Mouse (Mus musculus) stomach, embryonic 14.5 days (tissue): Measurements from ENCODE around the gene Cfl1. TPM values are rescaled to one million over a fixed set of nuclear protein-coding genes. Genes with fewer than 3 reads are reported as not detected.

ENCODE experiments used
- ATAC-seq: fragments of 200-750 bp; cut with Nextera tagmentation; 2 replicates; pipeline ENCODE4 v1.8.0; 2017; ENCODE audit warnings: low read depth, moderate TSS enrichment; ENCODE audit not compliant: insufficient number of reproducible peaks, insufficient read depth, low FRiP score
- H3K27ac ChIP-seq: fragments of 300-500 bp; sonication (generic); 2 replicates; pipeline ENCODE4 v1.5.1; 2014; ENCODE audit warnings: mild to moderate bottlenecking, low read length, moderate library complexity, mixed read lengths
- H3K27me3 ChIP-seq: fragments of 300-500 bp; sonication (generic); 2 replicates; pipeline ENCODE4 v1.6.1; 2014; ENCODE audit warnings: low read length, control low read depth, mixed read lengths; ENCODE audit not compliant: control insufficient read depth, insufficient read depth
- H3K36me3 ChIP-seq: fragments of 300-500 bp; sonication (generic); 2 replicates; pipeline ENCODE4 v1.6.1; 2014; ENCODE audit warnings: mild to moderate bottlenecking, control low read depth, low read length, moderate library complexity, mixed read lengths; ENCODE audit not compliant: control insufficient read depth, insufficient read depth
- H3K4me1 ChIP-seq: fragments of 300-500 bp; sonication (generic); 2 replicates; pipeline ENCODE4 v1.6.1; 2014; ENCODE audit warnings: low read length, control low read depth, mixed read lengths; ENCODE audit not compliant: control insufficient read depth, insufficient read depth
- H3K4me2 ChIP-seq: fragments of 300-500 bp; sonication (generic); replicated peaks from 2 replicates; pipeline ENCODE4 v1.6.1; 2014; ENCODE audit warnings: low read depth, low read length, control low read depth
- H3K4me3 ChIP-seq: fragments of 300-500 bp; sonication (generic); 2 replicates; pipeline ENCODE4 v1.5.1; 2014; ENCODE audit warnings: low read depth, low read length, control low read depth
- H3K9ac ChIP-seq: fragments of 300-500 bp; sonication (generic); replicated peaks from 2 replicates; pipeline ENCODE4 v1.6.1; 2014; ENCODE audit warnings: low read depth, mild to moderate bottlenecking, control low read depth, low read length, moderate library complexity, mixed read lengths
- H3K9me3 ChIP-seq: fragments of 300-500 bp; sonication (generic); 2 replicates; pipeline ENCODE4 v1.6.1; 2016; ENCODE audit warnings: low read depth, low read length, control low read depth; ENCODE audit not compliant: control insufficient read depth
- WGBS: fragments of 180-500 bp; shearing (Covaris S2); extraction: QIAGEN DNeasy Blood & Tissue Kit; methylation state at CpG from one replicate; pipeline ENCODE4 v1.1.7; 2014; 5-methylcytosine and 5-hydroxymethylcytosine counted together
- polyA plus RNA-seq: library from polyadenylated mRNA; unstranded; fragments of >200 nt; fragmentation: Nextera tagmentation; extraction: Ambion mirVana; gene quantifications from 2 replicates; pipeline ENCODE4 v1.2.1, GENCODE M21; 2014

The Cfl1 gene
- polyA plus RNA-seq, 1 experiment from 2014 or later, result 2,937 TPM

DNA sequence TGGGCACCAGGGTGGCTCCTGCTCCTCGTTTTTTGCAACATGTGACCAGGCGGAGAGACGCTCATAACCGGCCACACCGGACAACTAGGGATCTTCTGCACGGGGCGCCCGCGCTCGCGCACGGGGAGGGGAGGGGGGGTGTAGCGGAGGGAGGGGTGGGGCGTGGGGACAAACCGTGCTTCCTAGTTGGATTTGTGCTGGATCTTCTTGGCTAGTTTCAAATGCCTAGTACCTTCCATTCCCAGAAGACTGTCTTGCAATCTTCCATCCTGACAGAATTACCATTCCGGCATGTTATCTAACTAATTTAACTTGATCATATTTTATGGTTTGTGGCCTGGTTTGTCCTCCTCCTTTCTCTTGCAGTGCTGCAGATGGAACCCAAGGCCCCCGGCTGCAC lies 13.4 kb downstream of the Cfl1 start, which contains the start of gene 1700020D05Rik:
Gene 1700020D05Rik, minus strand, starts transcription at position 101 of the 400 bp plus-strand sequence.
- 62% methylated on average over 17 of the region's 17 CpGs for WGBS
- Histone ChIP-seq H3K4me1 (no peaks in the 10 kb centered on the region), H3K4me2 (no peak within 1 kb of the TSS), H3K27ac (no peak within 1 kb of the TSS), H3K36me3 (no peaks in the 10 kb centered on the region), H3K4me3 (no peak within 1 kb of the TSS), H3K9me3 (no peaks in the 10 kb centered on the region), H3K27me3 (no peaks in the 10 kb centered on the region), H3K9ac (no peak within 1 kb of the TSS)
- ATAC-seq, result no peak

DNA sequence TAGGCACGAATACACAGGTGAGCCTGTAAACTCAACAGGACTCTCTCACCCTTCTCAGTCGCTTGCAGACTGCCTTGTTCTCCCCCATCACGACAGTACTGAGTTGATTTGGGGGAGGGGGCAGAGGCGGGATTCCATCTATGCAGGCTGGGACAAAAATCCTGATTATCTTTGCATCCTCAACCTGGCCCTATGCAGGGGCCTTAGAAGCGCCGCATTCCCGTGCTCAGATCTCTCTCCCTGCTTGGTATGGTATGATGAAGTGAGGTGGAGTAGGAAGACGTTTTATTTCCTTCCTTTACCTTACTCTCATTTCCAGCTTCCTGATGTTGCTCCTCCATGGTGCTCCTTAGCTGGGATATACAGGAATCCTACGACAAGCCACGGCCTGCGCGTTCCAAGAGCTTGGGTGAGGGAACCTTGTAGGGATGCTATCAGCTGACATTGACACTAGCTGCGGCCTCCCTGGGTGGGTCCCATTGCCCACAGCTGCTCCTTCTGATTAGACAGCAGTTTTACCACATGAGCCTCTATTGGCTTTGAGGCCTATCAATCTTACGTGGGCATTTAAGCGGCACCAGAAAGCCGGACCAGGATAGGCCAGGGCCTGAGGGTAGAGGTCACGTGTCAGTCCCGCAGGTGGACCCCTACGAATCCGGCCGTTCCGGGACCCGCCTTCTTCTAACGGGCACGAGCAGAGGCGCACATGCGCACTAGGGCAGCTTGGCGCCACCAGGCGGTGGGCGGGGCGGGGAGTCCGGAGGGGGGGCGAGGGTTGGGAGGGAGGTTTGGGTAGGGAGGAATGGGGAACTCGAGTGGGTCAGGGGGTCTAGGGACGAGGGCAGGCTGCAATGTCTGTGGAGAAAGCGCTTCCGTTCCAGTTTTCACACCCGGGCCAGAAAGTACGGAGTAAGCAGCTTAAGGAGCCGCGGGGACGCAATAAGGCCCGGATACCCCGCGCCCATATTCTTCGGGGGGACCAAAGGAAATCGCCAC lies 20.1 kb downstream of the Cfl1 start, which contains the start of gene Snx32:
Gene Snx32, minus strand, starts transcription at position 508 of the 996 bp plus-strand sequence.
- ATAC-seq, result peak; percentile 99
- Histone ChIP-seq H3K9ac (peak within 1 kb of the TSS; percentile 57), H3K4me3 (peak within 1 kb of the TSS; percentile 45), H3K27ac (0 out of 2 replicates have a peak within 1 kb of the TSS, but pooled peaks have one; percentile 10), H3K36me3 (no peaks in the 10 kb centered on the region), H3K27me3 (no peaks in the 10 kb centered on the region), H3K9me3 (no peaks in the 10 kb centered on the region), H3K4me2 (peak within 1 kb of the TSS; percentile 76), H3K4me1 (peaks cover 8% of the 10 kb centered on the region; the same call in 1 of the 2 replicates)
- 3% methylated on average over 46 of the region's 47 CpGs for WGBS

DNA sequence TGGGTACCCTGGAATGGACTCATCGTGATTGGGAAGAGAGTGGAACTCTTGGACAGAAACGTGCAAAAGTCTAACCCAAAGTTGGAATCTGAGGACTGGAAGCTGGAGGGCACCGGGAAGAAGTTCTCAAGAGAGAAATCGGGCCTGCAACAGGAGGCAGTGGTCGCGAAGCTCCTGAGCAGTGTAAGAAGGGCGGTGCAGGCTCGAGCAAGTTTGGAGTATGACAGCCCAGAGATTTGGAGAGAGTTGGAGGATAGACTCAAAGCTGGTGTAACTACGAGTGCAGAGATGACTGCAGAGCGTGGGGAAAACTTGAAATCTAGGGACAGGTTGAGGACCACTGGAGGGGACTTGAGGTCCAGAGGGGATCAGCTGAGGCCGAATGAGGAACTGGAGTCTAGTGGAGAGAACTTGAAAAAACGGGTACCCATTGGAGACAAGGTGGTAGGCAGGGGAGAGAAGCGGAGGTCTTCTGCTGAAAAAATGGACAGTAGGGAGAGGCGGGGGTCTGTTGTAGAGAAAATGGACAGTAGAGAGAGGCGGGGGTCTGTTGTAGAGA lies 20.9 kb downstream of the Cfl1 start:
- Histone ChIP-seq H3K27ac (0 out of 2 replicates have a peak overlapping the region, but pooled peaks have one; percentile 10), H3K4me1 (peaks cover 8% of the 10 kb centered on the region; the same call in 1 of the 2 replicates), H3K4me2 (peak overlapping the region; percentile 76), H3K27me3 (no peaks in the 10 kb centered on the region), H3K36me3 (no peaks in the 10 kb centered on the region), H3K9me3 (no peaks in the 10 kb centered on the region), H3K9ac (peak overlapping the region; percentile 57), H3K4me3 (peak overlapping the region; percentile 45)
- WGBS, result 46% methylated on average over 15 of the region's 15 CpGs
- ATAC-seq, result no peak

DNA sequence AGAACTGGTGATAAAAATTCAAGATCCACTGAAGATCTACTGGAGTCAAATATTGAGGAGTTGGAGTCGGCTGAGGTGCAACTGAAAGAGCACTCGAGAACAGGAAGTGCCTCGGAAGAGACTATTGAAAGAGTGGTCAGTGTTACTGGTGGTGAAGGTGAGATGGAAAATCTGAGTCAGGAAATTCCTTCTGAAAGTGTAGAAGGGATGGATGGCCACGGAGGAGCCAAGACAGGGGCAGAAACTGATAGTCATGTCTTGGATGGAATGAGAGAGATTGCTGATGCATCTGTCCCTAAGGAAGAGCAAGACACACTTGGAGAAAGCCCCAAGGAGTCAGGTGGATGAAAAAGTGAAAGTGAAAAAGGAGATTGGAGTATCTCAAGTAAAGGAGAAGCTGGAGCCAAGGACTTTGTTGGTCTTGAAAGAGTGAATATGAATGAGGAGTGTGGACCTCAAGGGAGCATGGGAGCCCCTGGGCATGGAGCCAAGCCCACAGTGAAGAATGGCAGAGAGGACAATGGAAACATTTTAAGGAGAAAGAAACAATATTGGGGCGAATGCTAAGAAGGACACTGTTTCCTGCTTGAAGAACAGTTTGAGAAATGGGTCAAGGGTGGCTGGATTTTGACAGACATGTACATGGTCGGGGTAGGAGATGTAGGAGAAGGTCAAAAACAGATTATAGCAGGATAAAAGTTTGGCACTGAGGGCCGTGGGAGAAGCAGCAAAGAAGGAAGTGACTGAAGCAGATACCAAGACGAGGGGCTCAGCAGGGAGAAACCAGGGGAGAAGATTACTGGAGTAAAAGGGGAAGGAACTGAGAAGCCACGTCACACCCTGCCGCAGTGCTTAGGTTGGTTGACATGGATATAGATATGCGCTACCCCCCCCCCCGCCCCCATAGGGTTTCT lies 22.1 kb downstream of the Cfl1 start:
- H3K4me2 ChIP-seq, result no peak overlapping the region
- no peak overlapping the region for H3K9ac ChIP-seq
- 77% methylated on average over 12 of the region's 12 CpGs for WGBS
- H3K4me1 ChIP-seq, result peaks cover 8% of the 10 kb centered on the region; the same call in 1 of the 2 replicates
- no peaks in the 10 kb centered on the region for H3K27me3 ChIP-seq
- no peaks in the 10 kb centered on the region for H3K36me3 ChIP-seq
- 0 out of 2 replicates have a peak overlapping the region, but pooled peaks have one; percentile 3 for H3K27ac ChIP-seq
- H3K9me3 ChIP-seq, result no peaks in the 10 kb centered on the region
- ATAC-seq, result no peak
- no peak overlapping the region for H3K4me3 ChIP-seq

DNA sequence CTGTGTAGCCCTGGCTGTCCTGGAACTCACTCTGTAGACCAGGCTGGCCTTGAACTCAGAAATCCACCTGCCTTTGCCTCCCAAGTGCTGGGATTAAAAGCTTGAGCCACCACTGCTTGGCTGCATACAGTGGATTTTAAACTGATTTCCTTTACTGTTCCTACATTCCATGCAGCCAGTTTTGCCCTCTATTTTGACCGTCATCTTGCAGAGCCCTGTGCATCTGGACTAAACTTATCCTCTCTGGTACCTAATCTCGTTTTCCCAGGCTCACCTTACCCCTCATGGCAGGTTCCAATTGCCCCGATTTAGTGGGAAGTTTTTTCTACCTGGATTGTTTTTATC lies 22.7 kb downstream of the Cfl1 start:
- Histone ChIP-seq H3K4me3 (no peak overlapping the region), H3K27ac (no peak overlapping the region), H3K9ac (no peak overlapping the region), H3K4me1 (peaks cover 8% of the 10 kb centered on the region; the same call in 1 of the 2 replicates), H3K9me3 (no peaks in the 10 kb centered on the region), H3K36me3 (no peaks in the 10 kb centered on the region), H3K27me3 (no peaks in the 10 kb centered on the region), H3K4me2 (no peak overlapping the region)
- ATAC-seq, result no peak
- WGBS, result 81% methylated on average over 3 of the region's 3 CpGs

DNA sequence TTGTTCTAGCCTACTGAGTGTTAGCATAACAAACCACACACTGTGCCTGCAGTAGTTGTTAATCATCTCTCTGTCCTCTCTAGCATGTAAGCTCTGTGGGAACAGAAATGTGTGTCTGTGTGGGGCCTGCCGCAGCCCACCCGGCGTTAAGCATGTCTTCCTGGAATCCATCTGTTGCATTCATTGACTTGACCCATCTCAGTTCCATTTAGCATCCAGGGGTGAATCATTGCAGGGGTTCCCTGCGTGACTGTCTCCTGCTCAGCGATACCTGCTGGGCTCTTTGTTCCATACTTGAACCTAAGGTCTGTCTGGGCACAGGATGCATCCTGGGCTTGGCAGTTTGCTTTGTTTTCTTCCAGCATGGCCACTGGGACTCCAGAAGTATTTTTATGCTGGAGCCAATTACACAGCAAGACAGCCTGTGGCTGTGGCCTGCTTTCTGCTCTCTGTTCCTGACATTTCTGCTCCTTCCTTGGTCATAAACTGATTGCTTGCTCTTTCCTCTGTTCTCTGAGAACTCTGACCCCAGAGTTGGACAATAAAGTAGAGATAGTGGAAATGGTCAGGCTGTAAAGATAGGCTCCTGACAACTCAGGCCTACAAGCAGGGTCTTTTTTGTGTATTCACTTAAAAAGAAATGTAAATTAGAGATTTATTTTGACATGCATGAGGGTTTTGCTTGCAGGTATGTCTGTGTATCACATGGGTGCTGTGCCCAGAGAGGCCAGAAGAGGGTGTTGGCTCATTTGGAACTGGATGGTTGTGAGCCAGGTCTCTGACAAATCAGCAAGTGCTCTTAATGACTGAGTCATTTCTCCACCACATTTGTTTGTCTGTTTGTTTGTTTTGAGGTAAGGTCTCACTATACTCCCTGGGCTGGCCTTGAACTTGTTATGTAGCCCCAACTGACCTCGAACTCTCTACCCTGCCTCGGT lies 25.9 kb downstream of the Cfl1 start:
- H3K27me3 ChIP-seq, result no peaks in the 10 kb centered on the region
- H3K4me2 ChIP-seq, result no peak overlapping the region
- no peak overlapping the region for H3K4me3 ChIP-seq
- no peak overlapping the region for H3K27ac ChIP-seq
- H3K9me3 ChIP-seq, result no peaks in the 10 kb centered on the region
- no peak for ATAC-seq
- no peaks in the 10 kb centered on the region for H3K36me3 ChIP-seq
- no peak overlapping the region for H3K9ac ChIP-seq
- peaks cover 4% of the 10 kb centered on the region; the same call in 1 of the 2 replicates for H3K4me1 ChIP-seq
- 87% methylated on average over 7 of the region's 7 CpGs for WGBS

DNA sequence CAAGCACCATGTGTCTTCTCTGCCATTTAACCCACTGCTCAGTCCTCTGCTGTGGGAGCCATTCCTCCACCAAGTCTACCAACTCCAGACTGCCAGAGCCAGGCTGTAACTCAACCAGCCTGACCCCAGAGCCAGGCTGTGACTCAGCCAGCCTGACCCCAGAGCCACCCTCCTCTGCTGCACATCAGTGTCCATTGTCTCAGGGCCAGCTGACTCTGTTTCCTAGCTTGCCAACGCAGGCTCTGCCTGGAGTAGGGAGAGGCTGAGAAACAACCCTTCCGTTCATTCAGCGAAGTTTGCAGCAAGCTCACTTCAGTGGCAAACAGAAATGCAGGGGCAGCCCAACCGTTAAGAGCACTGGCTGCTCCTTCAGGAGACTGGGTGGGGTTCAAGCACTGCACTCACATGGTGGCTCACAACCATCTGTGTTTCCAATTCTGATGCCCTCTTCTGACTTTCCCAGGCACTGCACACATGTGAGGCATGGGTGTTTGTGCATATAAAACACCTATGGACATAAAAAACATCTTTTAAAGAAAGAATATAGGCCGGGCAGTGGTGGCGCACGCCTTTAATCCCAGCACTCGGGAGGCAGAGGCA lies 26.8 kb downstream of the Cfl1 start:
- Histone ChIP-seq H3K36me3 (no peaks in the 10 kb centered on the region), H3K27ac (no peak overlapping the region), H3K4me3 (no peak overlapping the region), H3K4me2 (no peak overlapping the region), H3K9me3 (no peaks in the 10 kb centered on the region), H3K4me1 (0 out of 2 replicates have a peak, but pooled peaks cover 4% of the 10 kb centered on the region), H3K9ac (no peak overlapping the region), H3K27me3 (no peaks in the 10 kb centered on the region)
- no peak for ATAC-seq
- WGBS, result 75% methylated on average over 8 of the region's 8 CpGs
